Mouse (Mus musculus) T-helper 1 cell (primary cell): ENCODE measurements around the gene Rps6kb2.

Source experiments
- in situ Hi-C: fragments of 300-600 bp; cut with MboI, MseI; formaldehyde crosslinking; loops from one replicate; pipeline ENCODE4 v1.15.1; 2025; ENCODE audit warnings: high pct_unique_total_duplicates

Gene Rps6kb2

DNA sequence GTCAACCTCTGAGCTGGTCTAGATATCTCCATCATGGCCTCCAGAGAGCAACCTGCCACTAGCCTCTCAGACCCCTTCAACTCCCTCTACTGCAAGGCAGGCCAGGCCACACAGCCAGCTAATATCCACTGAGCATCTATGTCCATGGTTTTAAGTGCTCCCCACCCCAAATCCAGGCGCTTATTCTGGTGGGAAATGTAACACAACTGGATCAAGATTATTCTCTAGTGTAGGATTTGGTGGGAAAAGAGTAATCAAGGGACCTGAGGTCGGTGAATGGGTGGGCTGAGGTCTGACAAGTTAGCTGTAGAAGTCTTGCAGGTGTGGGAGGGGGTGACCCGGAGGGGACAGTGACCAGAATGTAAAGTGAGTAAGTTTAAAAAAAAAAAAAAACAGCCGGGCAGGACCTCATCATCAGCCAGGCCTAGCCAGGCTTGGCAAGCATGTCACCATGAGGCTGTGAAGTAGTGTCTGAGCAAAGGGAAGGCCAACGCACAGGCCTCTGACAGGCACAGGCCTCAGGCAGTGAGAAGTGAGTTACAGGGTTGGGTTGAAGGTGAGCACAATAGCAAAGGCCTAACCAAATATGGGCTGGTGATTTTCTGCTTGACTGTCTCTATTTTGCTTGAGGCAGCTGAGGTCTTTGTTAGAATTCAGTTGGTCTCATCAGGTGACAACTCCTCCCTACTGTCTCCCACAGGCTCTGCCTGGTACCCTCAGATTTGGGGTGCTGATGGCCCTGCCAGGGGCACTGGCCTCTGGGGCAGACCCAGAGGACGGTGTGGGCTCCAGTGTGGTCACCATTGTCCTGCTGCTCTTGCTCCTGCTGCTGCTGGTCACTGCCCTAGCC, 7.7 kb downstream of the Rps6kb2 start:
- in situ Hi-C loops: no loop called here

DNA sequence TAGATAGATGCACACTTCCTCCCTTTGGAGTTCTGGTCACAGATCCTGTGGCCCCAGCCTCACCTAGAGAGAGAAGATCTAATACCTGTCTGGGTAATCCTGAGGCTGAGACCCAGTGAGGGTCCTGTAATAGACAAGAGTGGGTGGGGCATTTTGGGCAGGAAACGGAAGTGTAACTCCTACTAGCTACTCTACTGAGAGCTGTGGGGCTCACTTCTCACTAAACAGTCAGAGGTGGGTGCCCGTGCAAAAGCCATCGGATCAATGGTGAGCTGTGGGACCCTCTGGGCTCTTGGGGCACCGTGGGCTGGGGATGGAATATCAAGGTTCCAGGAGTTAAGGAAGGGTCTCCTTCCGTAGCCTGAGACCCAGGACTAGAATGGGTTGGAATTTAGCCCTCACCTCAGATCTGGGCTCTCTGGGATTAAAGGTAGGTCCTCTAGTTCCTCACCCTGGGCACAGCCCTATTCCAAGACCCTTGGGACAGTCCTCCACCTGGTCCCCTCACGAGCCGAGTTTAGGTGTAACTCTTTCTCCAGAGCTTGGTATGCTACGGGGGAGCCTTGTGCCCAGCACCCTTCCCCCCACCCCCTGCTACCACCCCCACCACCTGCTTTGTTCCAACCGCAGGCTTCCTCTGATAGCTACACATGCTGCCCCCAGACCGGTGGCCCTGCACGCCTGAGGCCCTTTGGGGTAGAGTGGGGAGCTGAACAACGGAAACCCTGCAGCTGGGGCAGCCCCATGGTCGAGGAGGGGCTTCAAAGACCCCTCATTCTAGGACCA, 8.5 kb downstream of the Rps6kb2 start:
- in situ Hi-C loops: no loop called here

DNA sequence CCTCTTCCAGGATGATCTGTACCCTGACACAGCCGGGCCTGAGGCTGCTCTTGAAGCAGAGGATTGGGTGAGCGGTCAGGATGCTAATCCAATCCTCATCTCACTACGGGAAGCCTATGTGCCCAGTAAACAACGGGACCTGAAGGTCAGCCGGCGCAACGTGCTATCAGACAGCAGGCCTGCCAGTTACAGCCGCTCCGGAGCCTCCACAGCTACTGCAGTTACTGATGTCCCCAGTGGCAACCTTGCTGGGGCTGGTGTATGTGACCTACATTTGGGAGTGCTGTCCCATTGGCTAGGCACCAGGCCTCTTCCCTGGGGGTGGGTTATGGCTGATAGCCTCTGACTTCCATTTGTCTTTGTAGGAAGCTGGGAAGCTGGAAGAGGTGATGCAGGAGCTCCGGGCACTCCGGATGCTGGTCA, 9.9 kb downstream of the Rps6kb2 start, which contains the start of gene Ptprcap:
TSS of gene Ptprcap (plus strand) at position 373 of the 423 bp plus-strand sequence.
- in situ Hi-C loops: no loop called here

- in situ Hi-C loops: no loop called here
These were observed 10.5 kb downstream of the Rps6kb2 start for GRCm38 (mm10) chr19:4152445-4153231.

DNA sequence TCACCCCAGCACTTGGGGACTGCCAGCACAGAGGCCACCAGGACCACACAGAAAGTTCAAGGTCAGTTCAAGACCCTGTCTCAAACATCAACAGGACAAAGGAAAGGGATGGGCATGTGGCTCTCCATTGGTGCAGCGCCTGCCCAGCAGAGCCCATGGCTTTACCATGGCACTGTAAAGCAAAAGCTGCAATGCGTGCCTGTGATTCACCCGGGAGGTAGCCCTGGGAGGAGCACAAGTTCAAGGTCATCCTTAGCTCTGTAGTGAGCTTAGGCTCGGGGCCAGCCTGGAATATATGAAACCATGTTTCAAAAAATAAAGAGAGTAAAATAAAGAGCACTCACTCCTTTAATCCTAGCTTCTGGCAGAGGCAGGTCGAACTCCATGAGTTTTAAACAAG, 11.3 kb downstream of the Rps6kb2 start:
- in situ Hi-C loops: no loop called here

DNA sequence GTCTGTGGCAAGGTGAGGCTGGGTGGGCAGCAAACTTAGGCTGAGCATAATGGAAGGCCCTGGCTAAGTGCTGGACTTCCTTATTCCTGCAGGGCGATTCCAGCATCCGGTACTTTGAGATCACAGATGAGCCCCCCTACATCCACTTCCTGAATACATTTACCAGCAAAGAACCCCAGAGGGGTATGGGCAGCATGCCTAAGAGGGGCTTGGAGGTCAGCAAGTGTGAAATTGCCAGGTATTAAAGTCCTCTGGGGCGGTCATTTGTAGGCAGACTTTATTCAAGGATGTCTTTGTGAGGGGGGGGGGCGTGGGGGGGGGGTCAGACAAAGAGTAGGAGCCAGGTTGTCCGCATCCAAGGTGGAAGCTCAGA, 11.7 kb downstream of the Rps6kb2 start:
- in situ Hi-C loops: no loop called here

GRCm38 (mm10) chr19:4150567-4151487, 12.3 kb downstream of the Rps6kb2 start:
- in situ Hi-C loops: no loop called here

DNA sequence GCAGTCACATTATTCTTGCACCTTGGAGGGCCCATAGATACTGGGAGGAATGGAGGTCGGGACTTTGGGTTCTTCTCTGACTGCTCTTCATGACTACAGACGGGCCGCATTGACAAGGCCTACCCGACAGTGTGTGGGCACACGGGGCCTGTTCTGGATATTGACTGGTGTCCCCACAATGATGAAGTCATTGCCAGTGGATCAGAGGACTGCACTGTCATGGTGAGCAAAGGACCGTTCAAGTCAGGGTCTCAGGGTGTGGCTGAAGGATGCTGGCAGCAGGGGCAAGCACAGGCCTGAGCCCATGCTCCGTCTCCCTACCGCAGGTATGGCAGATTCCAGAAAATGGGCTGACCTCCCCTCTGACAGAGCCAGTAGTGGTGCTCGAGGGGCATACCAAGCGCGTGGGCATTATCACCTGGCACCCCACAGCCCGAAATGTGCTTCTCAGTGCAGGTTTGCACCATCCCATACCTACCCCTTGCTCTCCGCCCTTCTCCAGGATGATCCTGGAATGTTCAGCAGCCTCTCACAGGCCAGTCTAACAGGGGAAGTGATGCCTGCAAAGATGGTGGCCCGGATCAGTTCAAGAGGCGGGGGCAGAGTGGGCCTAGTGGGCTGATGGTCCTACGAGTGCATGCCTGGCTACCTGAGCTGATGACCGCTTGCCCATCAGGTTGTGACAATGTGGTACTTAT, 13.2 kb downstream of the Rps6kb2 start:
- in situ Hi-C loops: no loop called here

- in situ Hi-C loops: no loop called here
These were observed 13.9 kb downstream of the Rps6kb2 start for GRCm38 (mm10) chr19:4149283-4149682.

DNA sequence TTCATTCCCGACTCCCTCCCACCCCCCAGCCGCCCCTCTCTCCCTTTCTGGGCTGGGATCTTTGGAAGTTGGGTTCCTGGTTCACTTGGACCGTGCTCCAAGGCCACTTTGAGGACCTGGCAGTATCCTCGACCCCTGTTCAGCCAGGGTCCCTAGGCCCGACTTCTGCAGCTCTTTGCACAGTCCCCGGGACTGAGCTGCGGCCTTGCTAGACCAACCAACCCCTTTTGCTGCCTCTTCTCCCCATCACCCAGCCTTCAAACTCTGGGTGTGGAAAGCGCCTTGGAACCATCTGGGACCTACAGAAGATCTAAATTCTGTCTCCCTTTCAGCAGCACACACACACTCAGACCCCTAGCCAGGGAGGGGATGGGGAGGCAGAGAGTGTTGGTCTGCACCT, 14.3 kb downstream of the Rps6kb2 start:
- in situ Hi-C loops: no loop called here

DNA sequence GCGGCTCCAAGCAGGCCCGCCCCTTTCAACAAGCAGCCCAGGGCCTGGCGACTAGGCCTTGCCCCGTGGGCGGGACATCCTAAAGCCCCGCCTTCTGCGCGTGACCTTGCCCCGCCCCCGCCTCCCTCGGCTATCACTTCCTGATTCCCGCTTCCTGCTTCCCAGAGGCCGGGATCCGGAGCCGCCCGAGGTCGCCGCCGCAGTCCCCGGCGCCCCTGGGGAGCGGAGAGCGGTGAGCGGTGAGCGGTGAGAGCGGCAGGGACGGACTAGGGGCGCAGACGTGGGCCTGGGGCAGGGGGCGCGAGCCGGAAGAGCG, 14.7 kb downstream of the Rps6kb2 start, which contains the start of gene Coro1b:
TSS of gene Coro1b (plus strand) at position 129 of the 316 bp plus-strand sequence.
- in situ Hi-C loops: no loop called here

DNA sequence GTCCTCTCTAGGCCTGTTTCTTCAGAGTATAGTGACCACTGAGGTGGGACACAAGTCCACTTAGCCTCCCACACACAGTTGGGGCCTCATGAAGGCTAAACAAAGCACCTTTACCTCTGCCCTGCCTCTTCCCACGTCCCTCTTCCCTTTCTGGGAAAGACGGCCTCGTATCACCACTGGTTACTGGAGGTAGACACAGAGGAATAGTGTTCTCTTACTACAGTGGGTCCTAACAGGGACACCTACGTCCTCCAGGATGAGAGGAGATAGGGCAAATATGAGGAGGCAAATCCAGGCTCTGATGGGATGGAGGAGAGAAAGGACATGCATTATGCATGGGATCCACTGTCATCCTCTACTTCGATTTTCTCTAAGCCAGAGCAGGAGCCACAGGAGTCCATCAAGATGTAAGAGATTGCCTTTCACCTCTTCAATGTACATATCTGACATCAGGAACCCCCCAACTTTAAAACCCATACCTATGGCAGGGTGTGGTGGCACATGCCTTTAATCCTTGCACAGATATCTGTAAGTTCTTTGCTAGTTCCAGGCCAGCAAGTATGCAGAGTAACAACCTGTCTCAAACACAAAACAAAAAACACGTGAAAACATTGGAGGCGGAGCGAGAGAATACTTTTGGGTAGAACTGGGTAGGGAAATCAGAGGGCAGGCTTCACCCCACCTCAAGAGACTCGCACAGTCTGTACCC, 15.2 kb downstream of the Rps6kb2 start:
- in situ Hi-C loops: no loop called here

GRCm38 (mm10) chr19:4147022-4147405, 16.1 kb downstream of the Rps6kb2 start:
- in situ Hi-C loops: no loop called here

GRCm38 (mm10) chr19:4146366-4147021, 16.7 kb downstream of the Rps6kb2 start:
- in situ Hi-C loops: no loop called here

- in situ Hi-C loops: no loop called here
These were observed 17.2 kb downstream of the Rps6kb2 start for GRCm38 (mm10) chr19:4145936-4146335.

- in situ Hi-C loops: no loop called here
These were observed 18.3 kb downstream of the Rps6kb2 start for GRCm38 (mm10) chr19:4144550-4145498.

DNA sequence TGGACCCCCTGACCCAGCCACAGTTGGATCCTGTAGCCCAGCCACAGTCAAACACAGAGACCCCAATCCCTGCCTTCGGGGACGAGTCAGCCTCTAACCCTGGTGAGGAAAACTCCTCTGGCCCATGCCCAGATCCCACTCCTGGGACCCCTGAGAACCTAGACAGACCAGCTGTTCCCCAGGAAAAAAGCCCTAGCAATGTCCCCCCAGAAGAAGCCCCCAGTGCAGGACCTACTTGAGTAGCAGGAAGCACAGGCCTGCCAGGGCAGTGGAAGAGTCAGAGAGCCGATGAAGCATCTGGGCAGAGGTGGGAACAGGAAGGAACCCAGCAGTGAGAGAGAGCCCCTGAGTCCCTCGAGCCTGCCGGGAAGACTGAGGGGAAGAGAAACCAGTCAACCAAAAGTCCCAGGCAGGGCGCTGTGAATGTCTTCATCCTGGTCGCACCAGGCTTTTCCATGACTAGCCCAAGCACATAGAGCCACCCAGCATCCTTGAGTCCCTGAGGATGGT, 19.3 kb downstream of the Rps6kb2 start, which contains the start of gene Cabp4:
TSS of gene Cabp4 (minus strand) at position 275 of the 510 bp plus-strand sequence.
- in situ Hi-C loops: no loop called here
